Mouse (Mus musculus): ENCODE measurements at regions not wholly inside any gene's neighbourhood (a gene's known extent, or its start where the extent isn't known, plus 50 kb on each side); places are given as distances from the start of the nearest gene placed in this dataset.

DNA sequence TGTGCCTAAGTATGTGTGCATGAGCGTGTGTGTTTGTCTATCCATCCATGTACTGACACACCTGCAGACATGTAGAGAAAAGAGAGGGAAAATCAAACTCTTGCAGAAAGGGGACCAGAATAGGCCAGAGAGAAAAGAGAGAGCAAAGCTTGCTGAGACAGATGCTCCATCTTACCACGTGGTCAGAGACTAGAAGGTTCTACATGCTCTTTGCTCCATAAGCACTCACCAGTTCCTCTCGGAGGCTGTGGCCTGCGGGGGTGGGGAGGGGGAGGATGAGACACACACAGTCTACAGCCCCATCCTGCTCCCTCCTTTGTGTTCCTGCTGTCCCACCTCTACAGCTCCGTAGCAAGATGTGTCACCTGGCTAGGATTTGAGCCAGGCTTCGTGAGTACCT is 119.7 kb upstream of the Rreb1 start:
- no peak for DNase-seq (ENCODE audit: low read depth)

DNA sequence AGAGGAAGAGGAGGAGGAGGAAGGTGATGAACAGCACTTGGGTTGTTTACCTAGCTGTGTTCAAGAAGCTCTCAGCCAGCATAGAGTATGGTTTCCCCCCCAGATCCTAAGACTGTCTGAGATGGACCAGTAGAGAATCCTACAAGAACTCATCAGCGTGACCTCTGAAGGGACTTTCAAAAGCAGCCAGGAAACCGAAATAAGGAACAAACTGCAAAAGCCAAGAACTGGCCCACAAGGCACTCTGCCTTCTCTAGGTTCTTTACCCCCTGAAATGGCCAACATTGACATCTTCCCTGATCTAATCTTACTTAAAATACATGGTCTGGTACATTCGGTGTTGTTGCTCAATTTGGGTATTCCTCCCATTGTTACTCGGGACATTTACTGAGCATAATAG is 118.1 kb upstream of the Rreb1 start:
- no peak for DNase-seq (ENCODE audit: low read depth)

DNA sequence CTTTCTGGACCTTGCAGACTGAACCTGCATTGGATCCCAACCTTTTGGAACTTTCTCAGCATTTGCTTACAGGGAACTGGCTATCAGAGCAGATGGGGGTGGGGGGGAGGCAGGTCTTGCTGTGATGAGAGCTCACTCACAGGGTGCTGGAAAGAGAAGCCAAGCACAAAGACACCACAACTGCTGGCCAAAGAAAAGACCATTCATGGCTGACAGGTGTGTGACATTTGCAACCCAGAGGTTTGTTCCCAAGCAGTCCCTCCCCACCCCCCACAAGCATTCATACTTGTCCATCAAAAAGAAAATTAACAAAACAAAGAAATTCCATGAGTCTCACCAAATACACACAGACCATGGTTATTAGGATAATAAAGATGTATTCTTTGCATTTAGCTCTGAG is 117.5 kb upstream of the Rreb1 start:
- no peak for DNase-seq (ENCODE audit: low read depth)

DNA sequence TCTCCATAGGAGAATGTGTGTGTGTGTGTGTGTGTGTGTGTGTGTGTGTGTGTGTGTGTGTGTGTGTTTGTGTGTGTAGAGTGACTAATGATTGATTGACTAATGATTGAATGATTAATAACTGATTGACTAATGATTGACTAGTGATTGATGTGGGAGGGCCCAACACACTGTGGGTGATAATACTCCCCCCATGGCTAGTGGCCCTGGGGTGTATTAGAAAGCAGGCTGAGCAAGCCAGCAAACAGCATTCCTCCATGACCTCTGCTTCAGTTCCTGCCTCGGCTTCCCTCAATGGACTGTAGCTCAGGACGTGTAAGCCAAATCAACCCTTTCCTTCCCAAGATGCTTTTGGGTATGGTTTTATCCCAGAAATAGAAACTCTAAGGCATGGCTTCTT is 114.1 kb upstream of the Rreb1 start:
- no peak for DNase-seq (ENCODE audit: low read depth)

DNA sequence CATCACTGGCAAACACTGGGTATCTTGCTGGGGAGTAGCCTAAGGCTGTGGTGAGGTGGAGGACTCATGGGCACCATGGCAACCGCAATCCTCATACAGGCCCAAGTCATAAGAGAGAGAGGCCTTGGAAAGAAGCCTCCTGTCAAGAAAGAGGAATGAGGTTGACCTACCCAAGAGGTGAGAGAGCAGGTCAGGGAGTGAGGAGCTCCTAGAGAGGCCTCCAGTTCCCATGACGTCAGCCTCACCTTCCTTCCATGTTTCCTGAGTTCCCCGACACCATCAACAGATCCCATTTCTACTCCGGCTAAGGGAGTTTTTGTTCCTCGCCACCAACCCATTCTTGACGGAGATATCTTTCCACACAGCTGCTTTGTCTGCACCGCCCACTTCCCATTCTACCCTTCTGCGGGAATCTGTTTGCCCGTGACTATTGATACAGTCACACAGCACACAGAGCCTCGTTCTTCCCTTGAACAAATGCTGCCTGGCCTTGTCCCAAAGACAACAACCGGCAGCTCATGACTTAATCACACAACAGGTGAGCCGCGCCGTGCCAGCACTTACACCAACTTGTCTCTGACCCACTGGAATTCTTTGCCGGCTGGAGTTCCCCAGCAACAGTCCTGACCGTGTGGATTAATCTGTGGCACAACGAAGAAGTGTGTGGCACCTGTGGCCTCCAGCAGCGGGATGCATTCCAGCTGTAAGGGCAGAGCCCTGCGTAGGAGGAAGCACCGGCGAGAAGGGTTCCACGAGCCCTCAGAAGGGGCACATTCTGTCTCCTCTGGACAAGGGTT is 111.8 kb upstream of the Rreb1 start:
- DNase-seq (ENCODE audit: low read depth), result no peak

DNA sequence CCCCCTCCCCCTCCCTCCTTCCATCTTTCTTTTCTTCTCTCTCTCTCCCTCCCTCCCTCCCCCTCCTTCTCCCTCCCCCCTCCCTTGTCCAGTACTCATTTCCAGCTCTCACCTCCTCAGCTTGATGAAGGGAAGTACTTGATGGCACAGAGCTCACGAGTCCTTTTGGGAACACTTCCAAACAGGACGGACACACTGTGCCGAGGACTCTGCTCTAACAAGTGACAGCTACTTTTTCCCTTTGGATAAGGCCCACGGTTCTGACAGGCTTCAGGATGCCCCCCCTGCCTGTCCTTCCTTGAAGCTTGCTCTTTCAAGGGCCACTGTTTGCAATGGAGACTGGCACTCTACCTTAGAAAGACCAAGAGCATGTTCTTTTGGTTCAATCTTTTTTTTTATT is 110.8 kb upstream of the Rreb1 start:
- no peak for DNase-seq (ENCODE audit: low read depth)

DNA sequence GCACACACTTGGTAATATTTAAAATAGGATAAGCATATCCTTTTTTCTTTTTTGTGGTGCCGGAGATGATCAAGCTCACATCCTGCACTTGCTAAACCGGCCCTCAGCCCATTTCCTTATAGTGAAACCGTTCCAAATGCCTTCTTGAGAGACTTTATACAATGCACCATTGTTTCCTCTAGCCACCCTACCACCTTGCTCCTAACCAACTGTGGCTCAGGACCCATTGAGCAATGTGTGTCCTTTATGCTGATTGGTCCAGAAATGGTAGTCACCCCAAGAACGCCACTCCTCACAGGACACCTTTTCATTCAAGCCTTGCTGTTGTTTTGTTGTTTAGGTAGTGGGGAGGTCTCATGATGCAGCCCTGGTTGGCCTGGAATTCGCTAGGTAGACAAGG is 110.3 kb upstream of the Rreb1 start:
- peak; percentile 29 for DNase-seq (ENCODE audit: low read depth)

DNA sequence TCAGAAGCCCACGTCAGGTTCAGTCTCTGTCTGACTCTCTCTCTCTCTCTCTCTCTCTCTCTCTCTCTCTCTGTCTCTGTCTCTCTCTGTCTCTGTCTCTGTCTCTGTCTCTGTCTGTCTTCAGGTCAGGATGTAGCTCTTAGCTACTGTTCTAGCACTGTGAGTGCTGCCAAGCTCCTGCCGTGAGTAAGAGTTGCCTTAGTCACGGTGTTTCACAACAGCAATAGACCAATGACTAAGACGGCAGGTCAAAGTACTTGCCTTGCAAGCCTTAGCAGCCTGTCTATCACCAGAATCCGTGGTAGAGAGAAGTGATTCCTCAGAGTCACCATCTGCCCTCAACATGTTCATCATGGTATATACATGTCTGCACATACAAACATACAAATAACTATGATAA is 107.1 kb upstream of the Rreb1 start:
- DNase-seq (ENCODE audit: low read depth), result no peak

DNA sequence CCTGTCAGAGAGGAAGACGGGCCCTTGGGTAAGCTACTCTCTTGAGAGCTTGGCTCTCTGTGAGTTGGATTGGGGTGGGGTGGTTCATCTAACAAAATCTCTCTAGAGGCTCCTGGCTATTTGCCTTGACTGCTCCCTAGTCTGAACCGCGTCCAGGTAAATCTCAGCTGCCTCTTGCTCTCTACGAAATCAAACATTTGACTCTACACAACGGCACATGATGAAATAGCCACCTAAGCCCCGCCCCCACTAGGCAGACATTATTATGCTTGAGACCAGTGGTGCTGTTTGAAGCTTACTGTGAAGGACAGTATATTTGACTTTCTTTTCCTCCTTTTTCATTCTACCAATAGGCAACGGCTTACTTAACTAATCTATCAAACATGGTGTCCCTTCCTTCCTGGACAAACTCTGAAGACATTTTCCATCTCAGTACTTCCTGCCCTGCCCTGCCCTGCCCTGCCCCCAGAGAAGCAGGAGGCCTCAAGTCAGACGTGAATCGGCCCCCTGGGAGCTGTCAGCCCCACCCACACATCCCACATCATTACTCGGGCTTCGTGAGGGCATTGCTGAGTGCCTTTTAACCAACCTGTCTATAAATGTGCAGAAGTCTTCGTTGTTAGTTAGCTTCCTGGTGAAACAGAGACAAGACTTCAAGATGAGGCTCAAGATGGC is 103.4 kb upstream of the Rreb1 start:
- DNase-seq (ENCODE audit: low read depth), result peak; percentile 37

DNA sequence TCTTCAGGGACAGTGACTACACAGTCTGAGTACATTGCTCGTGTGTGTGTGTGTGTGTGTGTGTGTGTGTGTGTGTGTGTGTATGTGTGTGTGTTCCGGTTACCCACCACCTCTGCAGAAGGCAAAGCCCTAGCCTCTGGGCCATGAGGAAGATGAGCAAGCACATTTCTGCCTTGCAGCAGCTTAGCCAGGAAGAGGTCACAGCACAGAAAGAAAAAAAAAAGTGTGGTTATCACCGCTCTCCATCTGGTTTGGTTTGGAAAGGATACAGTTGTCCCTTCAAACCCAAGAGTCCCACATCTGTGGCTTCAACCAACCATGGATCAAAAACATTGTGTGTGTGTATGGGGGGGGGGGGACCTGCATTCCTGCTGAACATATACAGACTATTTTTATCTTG is 102.5 kb upstream of the Rreb1 start:
- no peak for DNase-seq (ENCODE audit: low read depth)

DNA sequence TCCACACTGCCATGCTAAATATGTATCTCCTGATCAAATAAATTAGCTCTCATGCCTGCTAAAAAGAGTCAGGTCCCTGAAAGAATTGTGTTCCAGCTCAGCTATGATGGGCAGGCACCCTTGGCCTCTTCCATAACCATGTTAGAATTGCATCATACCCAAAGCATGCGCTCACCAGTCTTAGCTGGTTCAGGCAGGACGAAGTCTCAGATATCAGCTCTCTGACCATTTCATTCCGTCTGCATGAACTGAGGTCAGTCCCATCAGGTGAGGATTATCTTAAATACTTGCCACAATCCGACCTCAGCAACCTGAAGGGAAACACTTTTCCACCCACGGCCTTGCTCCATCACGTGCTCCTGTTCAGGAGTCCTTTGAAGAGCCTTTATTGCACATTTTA is 101.3 kb upstream of the Rreb1 start:
- DNase-seq (ENCODE audit: low read depth), result no peak

DNA sequence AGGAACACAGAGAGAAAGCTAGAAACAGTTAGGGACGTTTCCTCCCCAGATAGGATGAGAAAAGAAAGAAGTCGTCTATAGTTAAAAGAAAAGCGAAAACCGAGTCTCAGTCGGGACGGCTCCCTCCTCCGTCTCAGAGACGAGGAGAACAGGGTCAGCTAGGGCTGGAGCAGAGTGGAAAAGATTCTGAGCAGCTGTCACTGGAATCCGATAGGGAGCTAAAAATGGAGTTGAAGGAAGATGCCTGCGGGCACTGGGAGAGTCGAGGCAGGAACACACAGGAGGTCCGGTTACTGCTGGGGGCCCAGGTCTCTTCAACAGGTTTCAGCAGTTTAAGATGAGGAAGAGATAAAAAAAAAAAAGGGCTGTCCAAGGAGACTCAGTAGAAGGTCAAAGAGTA is 99.9 kb upstream of the Rreb1 start:
- DNase-seq (ENCODE audit: low read depth), result no peak

DNA sequence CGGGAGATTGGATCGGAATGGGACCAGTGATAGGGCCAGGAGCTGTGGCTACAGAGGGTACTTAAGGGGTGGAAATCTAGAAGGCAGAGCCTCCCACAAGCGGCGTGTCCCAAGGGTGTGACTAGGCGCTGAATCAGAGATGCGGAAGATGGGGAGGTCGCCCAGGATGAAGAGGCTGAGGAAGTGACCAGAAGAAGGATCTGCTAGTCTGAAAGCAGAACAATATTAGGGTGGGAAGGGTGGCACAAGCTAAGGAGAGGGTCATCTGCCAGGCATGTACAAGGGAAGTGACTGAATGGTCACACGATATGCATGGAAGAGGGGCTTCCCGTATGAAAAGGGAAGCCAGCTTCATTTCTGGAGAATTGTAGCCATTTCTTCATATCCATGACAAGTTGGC is 99.4 kb upstream of the Rreb1 start:
- no peak for DNase-seq (ENCODE audit: low read depth)

DNA sequence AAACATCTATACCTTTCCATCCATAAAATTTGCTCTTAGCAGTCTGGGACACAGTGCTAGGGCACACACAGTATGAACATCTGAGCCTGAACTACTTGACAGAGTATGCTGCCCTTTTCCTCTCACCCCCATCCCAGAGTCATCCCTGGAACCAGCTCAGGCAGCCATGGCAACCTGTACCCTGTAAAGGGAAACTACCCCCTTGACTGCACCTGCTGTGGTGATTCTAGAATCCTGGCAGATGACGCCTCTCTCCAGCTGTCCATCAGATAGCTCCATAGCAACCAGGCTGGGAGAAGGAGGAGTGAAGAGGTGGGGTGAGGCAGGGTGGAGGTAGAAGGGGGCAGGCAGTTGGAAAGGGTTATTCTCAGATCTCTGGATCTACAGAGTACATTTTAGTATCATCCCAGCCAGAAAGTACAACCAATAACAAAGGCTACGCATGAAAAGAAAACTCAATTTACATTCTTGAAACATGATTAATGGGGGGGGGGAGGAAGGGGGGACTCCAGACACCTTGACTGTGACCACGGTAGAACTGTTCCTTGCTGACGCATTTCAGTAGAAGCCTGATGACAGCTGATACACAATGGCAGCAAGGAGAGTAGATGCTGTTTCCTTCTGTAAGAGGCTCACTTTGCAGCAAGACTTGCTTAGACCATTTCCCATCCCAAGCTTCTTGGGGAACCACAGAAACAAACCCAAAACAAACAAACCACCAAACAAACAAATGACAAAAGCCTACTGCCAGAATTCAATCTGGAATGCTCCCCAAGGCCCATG is 97.2 kb upstream of the Rreb1 start:
- no peak for DNase-seq (ENCODE audit: low read depth)

DNA sequence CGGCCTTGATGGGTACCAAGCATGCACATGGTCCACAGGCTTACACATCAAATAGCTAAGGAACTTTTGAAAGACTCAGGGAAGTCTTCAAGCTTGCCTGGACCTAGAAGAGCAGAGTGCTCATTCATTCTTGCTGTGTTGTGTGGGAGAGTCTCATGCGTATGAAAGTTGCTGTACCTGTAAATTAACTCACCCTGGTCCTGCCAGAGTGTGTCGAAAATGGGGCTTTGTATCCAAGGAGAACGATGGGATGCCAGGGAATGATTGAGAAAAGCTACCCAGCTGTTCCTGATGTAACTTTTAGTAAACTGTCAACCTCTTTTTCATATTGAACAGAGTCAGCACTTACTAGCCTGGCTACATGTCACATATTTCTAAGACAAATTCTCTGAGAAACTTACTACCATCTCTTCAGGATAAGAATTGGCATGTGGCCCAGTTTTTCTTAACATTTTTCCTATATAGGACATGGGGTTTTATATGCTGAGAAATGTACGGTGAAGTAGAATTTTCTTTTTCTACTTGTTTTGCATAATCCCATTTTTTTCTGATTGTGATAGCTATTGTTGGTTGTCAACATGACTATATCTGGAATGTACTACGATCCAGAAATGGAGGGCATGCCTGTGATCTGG is 95.0 kb upstream of the Rreb1 start:
- no peak for DNase-seq (ENCODE audit: low read depth)

DNA sequence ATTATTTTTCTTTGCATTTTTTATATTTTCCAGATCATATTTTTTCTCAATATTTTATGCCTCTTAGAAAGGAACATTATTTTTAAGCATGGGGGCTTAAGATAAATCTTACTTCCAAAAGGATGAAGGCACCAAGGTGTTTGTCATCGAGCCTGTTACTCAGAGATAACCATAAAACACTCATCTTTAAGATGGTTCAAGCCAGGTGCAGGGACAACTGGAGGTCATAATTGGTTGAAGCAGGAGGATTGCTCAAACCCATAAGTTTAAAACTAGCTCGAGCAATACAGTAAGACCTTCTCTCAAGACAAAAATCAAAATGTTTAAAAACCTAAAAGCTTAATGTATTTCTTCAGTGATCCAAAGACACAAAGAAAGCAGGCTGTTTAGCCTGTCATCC is 92.6 kb upstream of the Rreb1 start:
- no peak for DNase-seq (ENCODE audit: low read depth)

DNA sequence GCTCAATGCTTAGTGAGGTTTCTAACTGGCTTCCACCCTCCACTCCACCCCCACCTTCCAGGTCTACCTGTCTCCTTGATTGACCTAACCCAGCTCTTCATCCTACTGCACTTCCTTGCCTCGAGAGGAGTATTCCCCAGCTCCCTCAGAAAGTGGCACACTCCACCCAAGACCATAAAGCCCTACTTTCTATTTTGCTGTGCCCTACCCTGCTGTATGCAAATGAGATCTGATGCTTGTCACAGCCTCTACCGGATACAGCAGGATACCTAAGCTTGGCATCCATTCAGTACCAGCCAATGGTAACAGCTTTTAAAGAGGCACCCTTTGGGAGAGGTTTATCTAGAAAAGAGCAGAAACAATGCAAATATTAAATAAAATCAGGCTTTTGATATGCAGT is 92.1 kb upstream of the Rreb1 start:
- no peak for DNase-seq (ENCODE audit: low read depth)

DNA sequence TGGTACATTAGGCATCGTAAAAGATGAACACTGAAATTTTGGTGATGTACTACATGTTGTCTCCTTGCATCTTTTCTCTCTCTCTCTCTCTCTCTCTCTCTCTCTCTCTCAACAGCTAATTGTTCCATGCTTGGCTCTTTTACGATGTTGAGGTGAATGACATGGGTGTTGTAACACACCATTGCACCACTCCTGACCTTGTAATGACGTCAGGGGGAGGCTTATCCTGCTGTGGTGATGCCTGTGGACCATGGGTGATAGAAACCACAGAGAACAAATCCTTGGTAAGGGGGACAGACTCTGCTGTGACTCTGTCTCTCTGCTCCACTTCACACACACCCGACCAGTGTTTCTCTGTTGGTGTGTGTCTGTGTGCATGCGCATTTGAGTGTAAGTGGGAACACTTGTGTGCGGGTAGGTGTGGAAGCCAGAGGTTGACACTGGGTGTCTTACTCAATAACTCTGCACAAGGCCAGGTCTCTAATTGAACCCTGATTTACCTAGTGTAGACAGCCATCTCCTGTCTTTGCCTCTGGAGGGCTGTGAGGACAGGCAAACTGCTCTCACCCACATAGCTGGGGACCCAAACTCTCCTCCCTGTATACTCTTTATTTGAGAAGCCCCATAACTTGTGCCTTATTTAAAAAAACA is 88.9 kb upstream of the Rreb1 start:
- no peak for DNase-seq (ENCODE audit: low read depth)

DNA sequence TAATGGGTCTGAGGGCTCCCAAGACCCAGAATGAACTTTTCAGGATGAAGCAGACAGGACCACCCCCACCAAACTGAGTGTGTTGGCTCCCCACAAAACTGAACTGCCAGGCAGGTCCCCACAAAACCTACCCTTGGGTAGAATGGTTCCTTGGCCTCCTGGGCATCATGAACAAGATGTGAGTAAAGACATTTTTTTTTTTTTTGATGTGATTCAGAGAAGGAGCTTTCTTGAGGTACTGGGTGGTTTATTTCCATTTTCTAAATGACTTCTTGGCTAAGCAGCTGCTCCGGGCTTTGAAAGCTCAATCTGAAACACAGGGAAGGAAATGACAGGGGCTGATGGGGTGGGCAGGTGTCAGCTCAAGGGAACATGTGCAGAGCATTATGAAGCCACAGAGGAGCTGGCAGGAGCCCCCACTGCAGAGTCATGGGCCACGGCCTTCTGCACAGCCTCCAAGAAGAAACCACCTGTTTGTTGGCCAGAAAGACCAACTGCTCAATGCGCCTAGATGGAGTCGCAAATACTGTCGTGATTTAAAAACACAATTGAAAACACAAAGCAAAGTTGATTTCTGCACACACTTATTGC is 86.2 kb upstream of the Rreb1 start:
- DNase-seq (ENCODE audit: low read depth), result no peak

DNA sequence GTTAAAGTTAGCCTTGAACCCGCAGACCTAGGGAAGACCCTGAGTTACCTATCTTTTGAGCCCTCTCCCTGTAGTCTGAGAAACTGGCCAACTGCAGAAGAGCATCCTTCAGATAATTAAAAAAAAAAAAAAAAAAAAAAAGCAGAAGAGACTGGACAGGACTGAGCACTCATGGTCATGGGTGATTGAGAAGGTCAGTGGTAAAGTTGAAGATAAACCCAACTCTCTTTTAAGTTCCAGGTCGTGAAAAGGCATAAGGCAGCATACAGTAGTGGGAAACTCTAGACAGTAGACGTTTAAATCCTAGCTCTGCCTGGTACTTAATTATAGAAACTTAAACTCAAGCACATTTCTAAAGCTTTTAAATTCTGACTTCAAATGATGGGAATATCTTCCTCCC is 84.6 kb upstream of the Rreb1 start:
- DNase-seq (ENCODE audit: low read depth), result no peak

DNA sequence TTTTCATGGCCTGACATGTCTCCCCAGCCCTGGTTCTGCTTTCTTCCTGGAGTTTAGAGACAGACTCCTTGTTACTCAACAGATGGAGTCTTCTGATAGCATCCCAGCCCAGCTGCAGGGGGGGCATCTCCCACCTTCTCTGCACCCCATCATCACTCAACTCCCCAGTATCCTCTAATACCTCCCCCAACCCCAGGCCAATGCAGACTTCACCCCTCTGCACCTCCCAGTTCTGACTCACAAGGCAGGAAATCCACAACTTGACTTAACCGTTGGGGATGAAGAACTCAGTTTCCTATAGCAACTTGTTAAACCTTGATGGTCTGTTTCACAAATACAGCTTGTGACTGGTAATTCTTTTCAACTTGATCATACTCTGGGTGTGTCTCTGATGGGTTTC is 73.7 kb upstream of the Rreb1 start:
- DNase-seq (ENCODE audit: low read depth), result peak; percentile 18

DNA sequence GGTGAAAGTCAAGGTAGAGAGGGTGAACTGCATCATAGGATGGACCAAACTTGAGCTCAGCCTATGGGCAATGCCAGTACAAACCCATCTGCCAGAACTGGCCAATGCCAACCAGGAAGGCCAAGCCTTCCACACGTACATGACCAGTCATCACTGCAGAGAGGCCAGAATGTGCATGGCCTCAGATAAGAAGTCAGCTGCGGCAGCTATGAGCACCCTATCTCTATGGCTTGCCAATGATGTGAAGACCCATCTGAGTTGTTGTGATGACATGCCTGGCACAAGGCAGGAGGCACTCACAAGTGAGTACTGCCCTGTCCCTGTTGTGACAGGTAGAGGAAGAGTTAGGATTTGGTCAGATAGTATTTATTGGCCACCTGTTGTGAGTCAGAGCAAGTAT is 72.7 kb upstream of the Rreb1 start:
- DNase-seq (ENCODE audit: low read depth), result no peak

Measured in naive thymus-derived CD4-positive, alpha-beta T cell, adult 2 months (primary cell).